Mouse (Mus musculus) thymus, postnatal 4 days (tissue): ENCODE data around the gene Nsl1.

Experiments used
- DNase-seq: peaks from one replicate; pipeline ENCODE4 v3.0.0; 2021

Gene Nsl1

GRCm38 (mm10) chr1:191096871-191097681 is 34.3 kb downstream of the Nsl1 start:
- no peak for DNase-seq

GRCm38 (mm10) chr1:191097802-191098747 is 35.3 kb downstream of the Nsl1 start, which contains the start of gene Batf3:
Gene Batf3 (plus strand): TSS chr1:191097847.
- peak; percentile 76 for DNase-seq

- DNase-seq: no peak
Observed at GRCm38 (mm10) chr1:191099114-191099513, 36.3 kb downstream of the Nsl1 start.

- no peak for DNase-seq
Observed at GRCm38 (mm10) chr1:191099772-191100291, 37.0 kb downstream of the Nsl1 start.

GRCm38 (mm10) chr1:191102730-191103370 is 40.0 kb downstream of the Nsl1 start:
- DNase-seq: no peak

GRCm38 (mm10) chr1:191105246-191105645 is 42.4 kb downstream of the Nsl1 start:
- no peak for DNase-seq

- DNase-seq: no peak
Observed at GRCm38 (mm10) chr1:191107306-191107705, 44.5 kb downstream of the Nsl1 start.

- DNase-seq: no peak
Observed at GRCm38 (mm10) chr1:191109907-191110306, 47.1 kb downstream of the Nsl1 start.

- DNase-seq: peak; percentile 19
Observed at GRCm38 (mm10) chr1:191111146-191111545, 48.3 kb downstream of the Nsl1 start.

GRCm38 (mm10) chr1:191114868-191115267 is 52.1 kb downstream of the Nsl1 start:
- DNase-seq: no peak

GRCm38 (mm10) chr1:191115514-191116238 is 52.9 kb downstream of the Nsl1 start:
- no peak for DNase-seq

GRCm38 (mm10) chr1:191122744-191123143 is 59.9 kb downstream of the Nsl1 start:
- no peak for DNase-seq

- DNase-seq: no peak
Observed at GRCm38 (mm10) chr1:191123696-191124095, 60.9 kb downstream of the Nsl1 start.

- DNase-seq: no peak
Observed at GRCm38 (mm10) chr1:191124288-191124687, 61.5 kb downstream of the Nsl1 start.

- DNase-seq: peak; percentile 87
Observed at GRCm38 (mm10) chr1:191125811-191126638, 63.2 kb downstream of the Nsl1 start.

GRCm38 (mm10) chr1:191131692-191132091 is 68.9 kb downstream of the Nsl1 start:
- no peak for DNase-seq

- no peak for DNase-seq
Observed at GRCm38 (mm10) chr1:191132240-191132639, 69.4 kb downstream of the Nsl1 start.

- DNase-seq: no peak
Observed at GRCm38 (mm10) chr1:191132934-191133333, 70.1 kb downstream of the Nsl1 start.

GRCm38 (mm10) chr1:191135406-191135805 is 72.6 kb downstream of the Nsl1 start:
- DNase-seq: no peak
